Mouse (Mus musculus) embryonic facial prominence, embryonic 10.5 days (tissue): ENCODE measurements around the gene Tbc1d17. TPM values are rescaled to one million over a fixed set of nuclear protein-coding genes. Genes with fewer than 3 reads are reported as not detected.
A peak's percentile ranks its signal among the peaks of the same experiment; 100 is the strongest.

ENCODE experiments used
- DNase-seq: peaks from one replicate; pipeline ENCODE4 v3.0.0-alpha.2; 2017; ENCODE audit warnings: low spot score
- H3K27ac ChIP-seq: fragments of 300-500 bp; sonication (generic); replicated peaks from 2 replicates; pipeline ENCODE4 v1.5.1; 2016; ENCODE audit warnings: mild to moderate bottlenecking
- H3K27me3 ChIP-seq: fragments of 300-500 bp; sonication (generic); replicated peaks from 2 replicates; pipeline ENCODE4 v1.6.1; 2016; ENCODE audit warnings: low read depth, mild to moderate bottlenecking; ENCODE audit not compliant: poor library complexity, severe bottlenecking
- H3K36me3 ChIP-seq: fragments of 300-500 bp; sonication (generic); replicated peaks from 2 replicates; pipeline ENCODE4 v1.6.1; 2016; ENCODE audit warnings: mild to moderate bottlenecking, moderate library complexity
- H3K4me1 ChIP-seq: fragments of 300-500 bp; sonication (generic); 2 replicates; pipeline ENCODE4 v1.6.1; 2016
- H3K4me3 ChIP-seq: fragments of 300-500 bp; sonication (generic); 2 replicates; pipeline ENCODE4 v1.5.1; 2016; ENCODE audit warnings: mild to moderate bottlenecking, moderate library complexity
- H3K9me3 ChIP-seq: fragments of 300-500 bp; sonication (generic); 2 replicates; pipeline ENCODE4 v1.6.1; 2016; ENCODE audit warnings: mild to moderate bottlenecking
- WGBS: fragments of 180-500 bp; shearing (Covaris S2); methylation state at CpG from one replicate; pipeline ENCODE4 v1.1.7; 2016; 5-methylcytosine and 5-hydroxymethylcytosine counted together
- polyA plus RNA-seq: library from polyadenylated mRNA; unstranded; fragments of >200 nt; fragmentation: Nextera tagmentation; extraction: Ambion mirVana; gene quantifications from 2 replicates; pipeline ENCODE4 v1.2.1, GENCODE M21; 2016

The Tbc1d17 gene
- polyA plus RNA-seq, 1 experiment from 2014 or later = 82.7 TPM

GRCm38 (mm10) chr7:44846804-44847203 lies 2.1 kb downstream of the Tbc1d17 start:
- H3K9me3 ChIP-seq = no peaks in the 10 kb centered on the region
- no peak for DNase-seq
- H3K4me1 ChIP-seq = peaks cover 27% of the 10 kb centered on the region
- WGBS = 92% methylated on average over 7 of the region's 7 CpGs
- no peak overlapping the region for H3K27ac ChIP-seq
- H3K36me3 ChIP-seq = peaks cover 60% of the 10 kb centered on the region
- H3K4me3 ChIP-seq = 0 out of 2 replicates have a peak overlapping the region, but pooled peaks have one; percentile 8
- H3K27me3 ChIP-seq = peaks cover under 1% of the 10 kb centered on the region

DNA sequence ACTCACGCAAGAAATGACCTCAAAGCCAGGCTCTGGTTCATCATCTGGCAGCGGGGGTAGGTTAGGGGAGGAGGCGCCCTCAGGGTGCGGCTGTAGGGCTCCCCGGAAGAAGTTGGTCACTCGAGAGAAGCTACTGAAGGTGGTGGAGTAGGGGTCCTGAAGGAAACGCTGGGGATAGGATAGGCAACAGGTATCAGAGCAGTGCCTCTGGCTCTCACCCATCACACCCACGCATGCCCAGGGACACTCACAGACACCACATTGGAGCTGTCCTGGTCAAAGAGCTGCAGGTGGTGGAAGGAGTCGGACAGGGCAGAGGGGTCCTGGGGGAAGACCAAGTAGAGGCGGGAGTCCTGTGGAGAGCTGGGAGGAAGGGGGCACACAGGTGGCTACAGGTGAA lies 3.9 kb downstream of the Tbc1d17 start:
- 93% methylated on average over 10 of the region's 10 CpGs for WGBS
- Histone ChIP-seq H3K27ac (no peak overlapping the region), H3K36me3 (peaks cover 69% of the 10 kb centered on the region), H3K4me3 (no peak overlapping the region), H3K27me3 (peaks cover 19% of the 10 kb centered on the region), H3K9me3 (no peaks in the 10 kb centered on the region), H3K4me1 (peaks cover 17% of the 10 kb centered on the region)
- no peak for DNase-seq

- peaks cover 18% of the 10 kb centered on the region for H3K4me1 ChIP-seq
- 93% methylated on average over 8 of the region's 8 CpGs for WGBS
- H3K27ac ChIP-seq = no peak overlapping the region
- DNase-seq = no peak
- H3K36me3 ChIP-seq = peaks cover 72% of the 10 kb centered on the region
- no peaks in the 10 kb centered on the region for H3K9me3 ChIP-seq
- H3K4me3 ChIP-seq = 0 out of 2 replicates have a peak overlapping the region, but pooled peaks have one; percentile 5
- H3K27me3 ChIP-seq = peaks cover 43% of the 10 kb centered on the region
Measured at GRCm38 (mm10) chr7:44841825-44842463, 6.9 kb downstream of the Tbc1d17 start.

DNA sequence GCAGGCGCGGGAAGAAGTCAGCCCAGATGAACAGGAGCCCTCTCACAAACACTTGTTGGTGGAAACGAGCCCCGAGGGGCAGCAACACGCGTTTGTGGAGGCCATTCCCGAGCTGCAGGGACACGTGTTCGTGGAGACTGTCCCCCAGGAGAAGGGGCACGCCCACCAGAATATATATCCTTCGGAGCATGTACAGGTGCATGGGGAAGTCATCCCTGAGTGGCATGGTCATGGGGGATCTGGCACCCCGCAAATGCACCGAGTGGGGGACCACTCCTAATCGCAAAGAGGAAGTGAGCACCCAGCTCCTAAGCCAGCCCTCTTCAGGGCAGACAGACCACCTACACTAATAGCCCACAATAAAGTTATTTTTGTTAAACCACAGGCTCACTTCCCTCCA lies 8.5 kb downstream of the Tbc1d17 start:
- H3K27me3 ChIP-seq = peaks cover 43% of the 10 kb centered on the region
- no peak for DNase-seq
- 51% methylated on average over 14 of the region's 14 CpGs for WGBS
- no peak overlapping the region for H3K27ac ChIP-seq
- no peaks in the 10 kb centered on the region for H3K9me3 ChIP-seq
- H3K4me1 ChIP-seq = peaks cover 32% of the 10 kb centered on the region
- H3K36me3 ChIP-seq = peaks cover 60% of the 10 kb centered on the region
- peak overlapping the region; percentile 53 for H3K4me3 ChIP-seq

DNA sequence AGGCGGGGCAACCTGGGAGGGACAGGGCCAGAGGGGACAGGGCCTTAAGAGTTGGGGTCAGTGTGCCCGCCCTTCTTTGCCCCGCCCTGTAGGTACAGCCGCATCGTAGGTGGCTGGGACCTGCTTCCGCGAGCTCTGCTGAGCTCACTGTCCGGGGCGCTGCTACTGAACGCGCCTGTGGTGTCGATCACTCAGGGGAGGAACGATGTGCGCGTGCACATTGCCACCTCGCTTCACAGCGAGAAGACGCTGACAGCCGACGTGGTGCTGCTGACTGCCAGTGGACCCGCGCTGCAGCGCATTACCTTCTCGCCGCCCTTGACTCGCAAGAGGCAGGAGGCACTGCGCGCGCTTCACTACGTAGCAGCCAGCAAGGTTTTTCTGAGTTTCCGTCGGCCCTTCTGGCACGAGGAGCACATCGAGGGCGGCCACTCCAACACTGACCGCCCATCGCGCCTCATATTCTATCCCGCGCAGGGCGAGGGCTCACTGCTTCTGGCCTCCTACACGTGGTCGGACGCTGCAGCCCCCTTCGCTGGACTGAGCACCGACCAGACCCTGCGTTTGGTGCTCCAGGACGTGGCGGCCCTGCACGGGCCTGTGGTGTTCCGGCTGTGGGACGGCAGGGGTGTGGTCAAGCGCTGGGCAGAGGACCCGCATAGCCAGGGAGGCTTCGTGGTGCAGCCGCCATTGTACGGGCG lies 9.2 kb downstream of the Tbc1d17 start:
- no peaks in the 10 kb centered on the region for H3K9me3 ChIP-seq
- H3K27me3 ChIP-seq = peaks cover 43% of the 10 kb centered on the region
- H3K4me3 ChIP-seq = peak overlapping the region; percentile 53
- H3K4me1 ChIP-seq = peaks cover 32% of the 10 kb centered on the region
- DNase-seq = peak; percentile 64
- no peak overlapping the region; the same call in 1 of the 2 replicates for H3K27ac ChIP-seq
- 2% methylated on average over 58 of the region's 58 CpGs for WGBS
- peaks cover 52% of the 10 kb centered on the region for H3K36me3 ChIP-seq

DNA sequence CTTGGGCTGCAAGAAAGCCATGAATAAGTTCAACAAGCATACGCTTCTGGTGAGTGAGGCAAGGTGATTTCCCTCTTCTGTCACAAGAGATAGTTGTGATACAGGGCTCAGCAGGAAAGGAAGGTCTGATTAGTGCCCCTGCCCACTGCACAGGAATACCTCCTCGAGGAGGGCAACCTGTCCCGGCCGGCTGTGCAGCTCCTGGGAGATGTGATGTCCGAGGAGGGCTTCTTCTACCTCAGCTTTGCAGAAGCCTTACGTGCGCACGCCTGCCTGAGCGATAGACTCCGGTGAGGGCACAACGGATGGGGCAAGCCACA lies 9.7 kb downstream of the Tbc1d17 start:
- peak overlapping the region; percentile 53 for H3K4me3 ChIP-seq
- H3K27me3 ChIP-seq = peaks cover 43% of the 10 kb centered on the region
- H3K27ac ChIP-seq = no peak overlapping the region; the same call in 1 of the 2 replicates
- WGBS = 25% methylated on average over 11 of the region's 11 CpGs
- no peak for DNase-seq
- H3K4me1 ChIP-seq = peaks cover 32% of the 10 kb centered on the region
- peaks cover 47% of the 10 kb centered on the region for H3K36me3 ChIP-seq
- H3K9me3 ChIP-seq = no peaks in the 10 kb centered on the region

DNA sequence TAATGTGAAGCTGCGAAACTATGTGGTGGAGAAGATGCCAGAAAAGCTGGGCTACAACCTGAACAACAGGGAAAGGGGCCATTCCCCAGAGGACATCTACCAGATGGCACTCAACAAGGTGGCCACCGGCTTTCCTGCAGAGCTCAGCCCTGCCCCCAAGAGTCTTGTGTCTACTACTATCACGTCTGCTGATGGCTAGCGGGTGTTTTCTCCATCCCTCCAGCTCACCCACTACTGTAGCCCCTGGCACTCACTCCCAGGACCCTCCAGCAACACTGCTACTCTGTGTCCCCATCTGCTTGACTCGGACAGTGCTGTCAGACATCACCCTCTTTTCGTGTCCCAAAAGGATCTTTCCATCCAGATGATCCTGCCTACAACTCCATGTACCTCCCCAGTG lies 10.8 kb downstream of the Tbc1d17 start:
- H3K27me3 ChIP-seq = peaks cover 43% of the 10 kb centered on the region
- H3K4me3 ChIP-seq = no peak overlapping the region

GRCm38 (mm10) chr7:44836423-44837053 lies 12.3 kb downstream of the Tbc1d17 start:
- WGBS = 85% methylated on average over 9 of the region's 9 CpGs
- no peak overlapping the region for H3K27ac ChIP-seq
- H3K9me3 ChIP-seq = no peaks in the 10 kb centered on the region

More for the DNA sequence above, 10.8 kb downstream of the Tbc1d17 start:
- no peak for DNase-seq
- peaks cover 37% of the 10 kb centered on the region for H3K36me3 ChIP-seq
- H3K4me1 ChIP-seq = peaks cover 32% of the 10 kb centered on the region
- no peak overlapping the region for H3K27ac ChIP-seq
- no peaks in the 10 kb centered on the region for H3K9me3 ChIP-seq
- 87% methylated on average over 6 of the region's 6 CpGs for WGBS

GRCm38 (mm10) chr7:44836016-44836404 lies 12.9 kb downstream of the Tbc1d17 start:
- peaks cover 30% of the 10 kb centered on the region for H3K36me3 ChIP-seq
- no peaks in the 10 kb centered on the region for H3K9me3 ChIP-seq
- H3K4me1 ChIP-seq = peaks cover 32% of the 10 kb centered on the region
- no peak overlapping the region for H3K27ac ChIP-seq
- H3K27me3 ChIP-seq = peaks cover 35% of the 10 kb centered on the region
- no peak overlapping the region for H3K4me3 ChIP-seq
- 61% methylated on average over 3 of the region's 3 CpGs for WGBS
- no peak for DNase-seq

More at GRCm38 (mm10) chr7:44836423-44837053, 12.3 kb downstream of the Tbc1d17 start:
- Histone ChIP-seq H3K27me3 (peaks cover 40% of the 10 kb centered on the region), H3K36me3 (peaks cover 30% of the 10 kb centered on the region), H3K4me3 (no peak overlapping the region), H3K4me1 (peaks cover 32% of the 10 kb centered on the region)
- no peak for DNase-seq

- H3K4me1 ChIP-seq = peaks cover 31% of the 10 kb centered on the region
- no peaks in the 10 kb centered on the region for H3K9me3 ChIP-seq
- H3K27me3 ChIP-seq = peaks cover 29% of the 10 kb centered on the region
- H3K36me3 ChIP-seq = peaks cover 30% of the 10 kb centered on the region
- DNase-seq = no peak
- no peak overlapping the region for H3K27ac ChIP-seq
- 91% methylated on average over 1 of the region's 1 CpGs for WGBS
- no peak overlapping the region for H3K4me3 ChIP-seq
Measured at GRCm38 (mm10) chr7:44835373-44836015, 13.4 kb downstream of the Tbc1d17 start.

DNA sequence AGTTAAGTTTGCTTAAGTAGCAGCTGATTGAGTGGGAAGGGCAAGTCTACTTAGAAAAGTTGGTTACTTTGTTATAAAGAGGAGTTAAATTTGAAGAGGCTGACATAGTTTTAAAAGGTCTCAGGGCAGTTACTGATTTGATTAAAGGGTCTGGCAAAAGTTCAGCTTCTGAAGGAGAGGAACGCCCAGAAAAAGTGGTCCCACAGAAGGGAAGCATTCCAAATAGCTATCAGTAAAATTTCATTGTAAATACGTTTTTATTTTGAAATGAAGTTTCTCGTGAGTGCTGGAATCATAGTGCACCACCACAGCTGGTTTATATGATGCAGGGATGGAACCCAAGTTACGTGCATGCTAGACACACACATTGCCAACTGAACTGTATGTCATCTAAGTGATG lies 16.1 kb downstream of the Tbc1d17 start:
- no peak for DNase-seq
- peaks cover 50% of the 10 kb centered on the region for H3K36me3 ChIP-seq
- H3K27ac ChIP-seq = no peak overlapping the region
- H3K27me3 ChIP-seq = peaks cover 2% of the 10 kb centered on the region; the same call in 1 of the 2 replicates
- 79% methylated on average over 4 of the region's 4 CpGs for WGBS
- no peak overlapping the region for H3K4me3 ChIP-seq
- no peaks in the 10 kb centered on the region for H3K9me3 ChIP-seq
- H3K4me1 ChIP-seq = peaks cover 14% of the 10 kb centered on the region

- Histone ChIP-seq H3K27me3 (no peaks in the 10 kb centered on the region), H3K27ac (no peak overlapping the region), H3K4me3 (peak overlapping the region; percentile 3; the same call in 1 of the 2 replicates), H3K9me3 (no peaks in the 10 kb centered on the region), H3K36me3 (peaks cover 74% of the 10 kb centered on the region), H3K4me1 (peaks cover 8% of the 10 kb centered on the region)
- 92% methylated on average over 5 of the region's 5 CpGs for WGBS
- DNase-seq = no peak
Measured at GRCm38 (mm10) chr7:44828706-44829105, 20.2 kb downstream of the Tbc1d17 start.
